Mouse (Mus musculus) hindbrain, postnatal 0 days (tissue): ENCODE data around the gene Dtnb. TPM values are rescaled to one million over a fixed set of nuclear protein-coding genes. Genes with fewer than 3 reads are reported as not detected.

ENCODE experiments used
- ATAC-seq: fragments of 200-750 bp; cut with Nextera tagmentation; 2 replicates; pipeline ENCODE4 v1.8.0; 2017; ENCODE audit warnings: mild to moderate bottlenecking, moderate TSS enrichment, moderate library complexity
- DNase-seq: peaks from one replicate; pipeline ENCODE4 v3.0.0-alpha.2; 2015; ENCODE audit warnings: low spot score
- H3K27ac ChIP-seq: fragments of 300-500 bp; sonication (generic); 2 replicates; pipeline ENCODE4 v1.5.1; 2014; ENCODE audit warnings: mild to moderate bottlenecking
- H3K27me3 ChIP-seq: fragments of 300-500 bp; sonication (generic); 2 replicates; pipeline ENCODE4 v1.6.1; 2014; ENCODE audit warnings: low read length, mixed read lengths; ENCODE audit not compliant: insufficient read depth
- H3K36me3 ChIP-seq: fragments of 300-500 bp; sonication (generic); 2 replicates; pipeline ENCODE4 v1.6.1; 2014; ENCODE audit warnings: low read length, mixed read lengths; ENCODE audit not compliant: insufficient read depth
- H3K4me1 ChIP-seq: fragments of 300-500 bp; sonication (generic); 2 replicates; pipeline ENCODE4 v1.6.1; 2014; ENCODE audit warnings: antibody characterized with exemption, low read length, mixed read lengths; ENCODE audit not compliant: insufficient read depth
- H3K4me2 ChIP-seq: fragments of 300-500 bp; sonication (generic); 2 replicates; pipeline ENCODE4 v1.6.1; 2014; ENCODE audit warnings: low read depth, mild to moderate bottlenecking, low read length, moderate library complexity, mixed read lengths
- H3K4me3 ChIP-seq: fragments of 300-500 bp; sonication (generic); 2 replicates; pipeline ENCODE4 v1.5.1; 2014; ENCODE audit warnings: low read length
- H3K9ac ChIP-seq: fragments of 300-500 bp; sonication (generic); replicated peaks from 2 replicates; pipeline ENCODE4 v1.6.1; 2014; ENCODE audit warnings: mild to moderate bottlenecking, low read length, moderate library complexity, mixed read lengths
- H3K9me3 ChIP-seq: fragments of 300-500 bp; sonication (generic); 2 replicates; pipeline ENCODE4 v1.6.1; 2016; ENCODE audit warnings: low read length, mixed read lengths
- CTCF ChIP-seq: IDR thresholded peaks from 2 replicates; pipeline ENCODE4 v1.5.1; 2016; ENCODE audit warnings: antibody characterized with exemption, control low read depth, low read depth
- WGBS: fragments of 180-500 bp; shearing (Covaris S2); extraction: QIAGEN DNeasy Blood & Tissue Kit; methylation state at CpG from one replicate; pipeline ENCODE4 v1.1.7; 2014; 5-methylcytosine and 5-hydroxymethylcytosine counted together
- polyA plus RNA-seq: library from polyadenylated mRNA; unstranded; fragments of >200 nt; fragmentation: Nextera tagmentation; extraction: Ambion mirVana; gene quantifications from 2 replicates; pipeline ENCODE4 v1.2.1, GENCODE M21; 2015
- total RNA-seq: library from RNA; depleted of rRNA; stranded (reverse); fragments of >200 nt; gene quantifications from 2 replicates; pipeline ENCODE4 v1.2.3, GENCODE M21; 2014

Dtnb gene
- total and polyA plus RNA-seq, 2 experiments from 2014 or later = 51.6 to 54.3 TPM

- H3K36me3 ChIP-seq = no peaks in the 10 kb centered on the region; the same call in 1 of the 2 replicates
- no peaks in the 10 kb centered on the region for H3K27me3 ChIP-seq
- H3K9me3 ChIP-seq = no peaks in the 10 kb centered on the region
- no peak overlapping the region for H3K27ac ChIP-seq
- 93% methylated on average over 5 of the region's 5 CpGs for WGBS
- no peak overlapping the region for H3K9ac ChIP-seq
- ATAC-seq (no peak), DNase-seq (no peak)
- H3K4me2 ChIP-seq = no peak overlapping the region
- H3K4me3 ChIP-seq = no peak overlapping the region
- peaks cover 24% of the 10 kb centered on the region for H3K4me1 ChIP-seq
- TF ChIP-seq CTCF = no peak
These were observed 205.5 kb downstream of the Dtnb start for GRCm38 (mm10) chr12:3777682-3778081.

GRCm38 (mm10) chr12:3778286-3778685 is 206.1 kb downstream of the Dtnb start:
- WGBS = 85% methylated on average over 6 of the region's 6 CpGs
- Histone ChIP-seq H3K4me3 (no peak overlapping the region), H3K9me3 (no peaks in the 10 kb centered on the region), H3K4me2 (no peak overlapping the region), H3K27me3 (no peaks in the 10 kb centered on the region), H3K9ac (no peak overlapping the region), H3K36me3 (no peaks in the 10 kb centered on the region; the same call in 1 of the 2 replicates), H3K27ac (no peak overlapping the region), H3K4me1 (peaks cover 29% of the 10 kb centered on the region)
- DNase-seq = no peak
- ATAC-seq = no peak
- no peak for TF ChIP-seq CTCF

GRCm38 (mm10) chr12:3779639-3780038 is 207.5 kb downstream of the Dtnb start:
- Histone ChIP-seq H3K27me3 (no peaks in the 10 kb centered on the region), H3K4me1 (peaks cover 42% of the 10 kb centered on the region), H3K9ac (no peak overlapping the region), H3K36me3 (no peaks in the 10 kb centered on the region; the same call in 1 of the 2 replicates), H3K27ac (no peak overlapping the region), H3K4me3 (no peak overlapping the region), H3K4me2 (no peak overlapping the region), H3K9me3 (no peaks in the 10 kb centered on the region)
- 84% methylated on average over 2 of the region's 2 CpGs for WGBS
- ATAC-seq = no peak
- no peak for DNase-seq
- TF ChIP-seq CTCF = no peak

- Histone ChIP-seq H3K4me3 (no peak overlapping the region), H3K9me3 (no peaks in the 10 kb centered on the region), H3K27me3 (no peaks in the 10 kb centered on the region), H3K27ac (peak overlapping the region; percentile 87), H3K4me2 (no peak overlapping the region), H3K36me3 (no peaks in the 10 kb centered on the region; the same call in 1 of the 2 replicates), H3K9ac (no peak overlapping the region), H3K4me1 (peaks cover 46% of the 10 kb centered on the region)
- 6% methylated on average over 8 of the region's 8 CpGs for WGBS
- ATAC-seq (peak; percentile 74), DNase-seq (peak; percentile 72)
- TF ChIP-seq CTCF = no peak
These were observed 208.3 kb downstream of the Dtnb start for GRCm38 (mm10) chr12:3780405-3780891.

GRCm38 (mm10) chr12:3780931-3781471 is 208.8 kb downstream of the Dtnb start:
- Histone ChIP-seq H3K4me2 (0 out of 2 replicates have a peak overlapping the region, but pooled peaks have one; percentile 3), H3K4me3 (no peak overlapping the region), H3K4me1 (peaks cover 46% of the 10 kb centered on the region), H3K27ac (peak overlapping the region; percentile 87), H3K9ac (peak overlapping the region; percentile 5; the same call in 1 of the 2 replicates), H3K36me3 (no peaks in the 10 kb centered on the region; the same call in 1 of the 2 replicates), H3K27me3 (no peaks in the 10 kb centered on the region), H3K9me3 (no peaks in the 10 kb centered on the region)
- DNase-seq = peak; percentile 40
- WGBS = 19% methylated on average over 7 of the region's 7 CpGs
- ATAC-seq = peak; percentile 44
- TF ChIP-seq CTCF = no peak

GRCm38 (mm10) chr12:3781482-3781881 is 209.3 kb downstream of the Dtnb start:
- Histone ChIP-seq H3K36me3 (no peaks in the 10 kb centered on the region), H3K9me3 (no peaks in the 10 kb centered on the region), H3K9ac (peak overlapping the region; percentile 5; the same call in 1 of the 2 replicates), H3K27ac (peak overlapping the region; percentile 87), H3K4me2 (no peak overlapping the region), H3K4me3 (no peak overlapping the region), H3K27me3 (no peaks in the 10 kb centered on the region), H3K4me1 (peaks cover 46% of the 10 kb centered on the region)
- 18% methylated on average over 8 of the region's 8 CpGs for WGBS
- TF ChIP-seq CTCF = peak; percentile 94
- peak; percentile 83 for DNase-seq
- ATAC-seq = peak; percentile 69
